Mouse (Mus musculus) adrenal gland, adult 18-20 months (tissue): Measurements from ENCODE around the gene Gm2310. TPM values are rescaled to one million over a fixed set of nuclear protein-coding genes. Genes with fewer than 3 reads are reported as not detected.
"Not testable (repeated sequence)": the region's sequence is repeated elsewhere in the genome, so short reads cannot be mapped to it uniquely, and the experiment has no call there.

ENCODE experiments used
- DNase-seq, 2 experiments: peaks; one replicate each; pipeline ENCODE4 v3.0.0; 2021 to 2022; ENCODE audit warnings: low spot score in 2 of 2
- long read RNA-seq, 2 experiments: library from polyadenylated mRNA; stranded (forward); transcript quantifications; one replicate each; pipeline ENCODE4 v2.0.0; 2021
- total RNA-seq, 2 experiments: library from RNA; stranded (reverse); gene quantifications; 1 replicate in 1 of 2; 2 replicates in 1 of 2; pipeline ENCODE4 v1.2.3; 2021

Gene Gm2310
- not detected for total RNA-seq
- long read RNA-seq, experiment 1 = 0 reads
- long read RNA-seq, experiment 2 = 0 reads

DNA sequence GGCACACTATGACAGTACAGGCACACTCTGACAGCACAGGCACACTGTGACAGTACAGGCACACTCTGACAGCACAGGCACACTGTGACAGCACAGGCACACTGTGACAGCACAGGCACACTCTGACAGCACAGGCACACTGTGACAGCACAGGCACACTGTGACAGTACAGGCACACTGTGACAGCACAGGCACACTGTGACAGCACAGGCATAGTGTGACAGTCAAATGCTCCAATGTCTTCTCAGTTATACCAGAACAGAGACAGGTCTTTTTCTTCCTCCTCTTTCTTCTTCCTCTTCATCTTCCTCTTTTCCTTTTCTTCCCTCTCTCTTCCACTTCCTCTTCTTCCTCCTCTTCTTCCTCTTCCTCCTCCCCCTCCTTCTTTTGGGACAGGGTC is at the start of gene Gm2310:
Gene Gm2310 (minus strand): TSS at position 101 of the 400 bp plus-strand sequence.
- not testable (repeated sequence) for DNase-seq

DNA sequence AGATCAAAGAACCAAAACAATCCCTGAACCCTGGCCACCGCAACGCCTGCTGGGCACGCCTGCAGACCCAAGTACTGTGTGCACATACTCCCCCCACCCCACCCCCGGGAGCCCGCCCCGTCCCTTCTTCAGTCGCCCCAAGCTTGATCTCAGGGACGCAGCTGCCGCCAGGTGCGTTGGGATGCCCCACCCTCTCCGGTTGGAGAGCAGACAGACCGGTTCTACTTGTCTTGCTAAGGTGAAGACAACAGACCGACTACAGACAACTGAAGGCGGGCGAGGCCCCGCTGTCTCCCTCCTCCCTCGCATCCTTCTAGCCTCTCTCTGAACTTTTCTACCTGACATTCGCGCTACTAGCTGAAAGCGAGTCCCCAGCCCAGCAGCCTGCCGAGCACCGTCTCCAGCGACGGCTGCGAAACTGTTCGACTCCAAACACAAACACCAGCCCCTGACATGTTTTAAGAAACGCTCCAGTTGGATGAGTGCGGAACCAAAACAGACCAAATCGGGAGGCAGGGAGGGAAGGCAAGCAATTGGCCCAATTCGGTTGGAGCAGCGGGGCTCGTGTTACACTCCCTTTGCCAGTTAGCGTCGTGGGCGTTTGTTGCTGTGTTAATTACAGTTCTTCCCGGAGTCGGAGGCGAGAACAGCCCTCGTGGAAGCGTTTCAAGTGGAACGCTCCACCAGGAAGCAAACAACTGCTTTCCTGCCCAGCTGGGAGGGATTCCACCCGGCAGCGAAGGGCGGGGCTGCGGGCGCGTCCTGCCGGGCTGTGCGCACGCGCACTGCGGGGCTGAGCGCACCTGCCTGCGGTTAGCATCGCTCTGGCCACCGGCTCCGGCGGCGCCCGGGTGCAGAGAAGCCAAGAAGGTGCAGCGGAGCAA is 49.1 kb upstream of the Gm2310 start:
- DNase-seq = peak; percentile 79 to 81

DNA sequence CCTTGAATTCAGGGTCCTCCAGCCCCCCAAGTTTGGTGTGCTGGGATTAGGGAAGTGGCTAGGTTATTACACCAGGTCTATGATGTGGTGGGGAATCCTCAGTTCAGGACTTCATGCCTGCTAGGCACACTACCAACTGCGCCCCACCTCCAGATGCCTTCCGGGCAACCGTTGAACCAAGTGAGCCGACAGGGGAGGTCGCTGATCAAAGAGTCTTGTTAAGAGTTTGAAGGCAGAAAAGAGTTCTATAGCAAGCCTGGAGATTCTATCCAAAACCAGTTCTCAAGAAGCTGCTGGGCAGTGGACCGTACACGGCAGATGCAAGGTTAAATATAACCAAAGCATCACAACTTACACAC is 48.5 kb upstream of the Gm2310 start:
- no peak for DNase-seq

- no peak for DNase-seq
These were observed 45.7 kb upstream of the Gm2310 start for GRCm38 (mm10) chr15:8565416-8565815.

DNA sequence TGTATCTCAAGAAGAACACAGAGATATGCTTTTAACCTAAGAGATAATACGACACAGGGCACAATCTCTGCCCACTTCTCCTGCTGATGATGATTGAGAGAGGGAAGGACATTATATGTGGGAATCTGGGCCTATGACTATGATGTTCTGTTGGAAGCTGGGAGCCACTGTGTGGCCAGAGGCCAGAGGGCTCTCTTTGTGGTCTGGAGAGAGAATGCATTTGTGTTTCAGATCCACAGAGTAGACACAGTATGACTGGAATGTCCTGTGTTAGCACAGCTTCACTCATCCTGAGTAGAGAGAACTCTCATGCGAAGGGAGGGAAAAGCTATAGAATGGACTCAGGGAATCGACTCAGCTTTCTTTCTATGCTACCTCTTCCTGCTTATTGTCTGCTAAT is 44.6 kb upstream of the Gm2310 start:
- no peak for DNase-seq

GRCm38 (mm10) chr15:8563423-8564194 is 43.9 kb upstream of the Gm2310 start:
- DNase-seq = no peak

GRCm38 (mm10) chr15:8562776-8563175 is 43.0 kb upstream of the Gm2310 start:
- no peak for DNase-seq

- no peak for DNase-seq
These were observed 11.4 kb upstream of the Gm2310 start for GRCm38 (mm10) chr15:8531201-8531600.

DNA sequence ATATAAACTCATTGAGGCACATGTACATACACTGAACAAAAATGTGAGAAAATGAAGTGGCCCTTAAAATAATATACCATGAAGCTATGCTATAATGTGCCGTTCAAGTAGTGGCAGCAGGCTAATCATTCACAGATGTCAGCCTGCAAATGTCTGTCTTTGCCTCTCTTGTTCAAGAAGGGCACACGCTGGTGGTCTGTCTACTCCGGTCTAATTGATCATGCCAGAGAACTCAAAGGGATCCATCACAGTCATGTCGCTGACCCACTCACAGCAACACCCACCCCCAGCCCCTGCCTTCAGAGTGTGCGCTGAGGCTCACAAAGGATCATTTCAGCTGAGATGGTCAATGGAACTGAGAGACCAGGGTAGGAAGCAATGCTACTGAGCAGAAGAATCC is 6.8 kb downstream of the Gm2310 start:
- DNase-seq = no peak

DNA sequence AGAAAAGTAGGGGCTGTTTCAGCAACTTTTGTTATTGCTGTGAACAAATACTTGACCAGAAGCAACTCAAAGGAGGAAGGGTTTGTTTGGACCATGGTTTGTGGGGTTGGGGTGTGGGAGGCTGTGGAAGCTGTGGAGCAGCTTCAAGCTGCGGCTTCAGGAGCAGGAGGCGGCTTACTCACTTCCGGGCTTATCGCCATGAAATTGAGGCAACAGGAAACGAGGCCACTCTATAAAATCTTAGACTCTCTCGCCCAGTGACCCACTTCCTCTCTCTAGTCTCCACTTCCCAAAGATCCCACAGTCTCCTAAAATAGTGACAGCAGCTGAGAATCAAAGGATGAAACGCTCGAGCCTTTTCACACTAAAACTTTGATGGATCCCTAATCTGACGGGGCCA is 7.9 kb downstream of the Gm2310 start:
- DNase-seq = no peak

- no peak for DNase-seq
These were observed 17.3 kb downstream of the Gm2310 start for GRCm38 (mm10) chr15:8502431-8502830.

GRCm38 (mm10) chr15:8485261-8485660 is 34.5 kb downstream of the Gm2310 start:
- DNase-seq = no peak

GRCm38 (mm10) chr15:8469006-8469575 is 50.7 kb downstream of the Gm2310 start:
- DNase-seq = no peak

Other genes starting within 250 kb of the Gm2310 start
- gene Nipbl, start 75.5 kb downstream of the Gm2310 start, total RNA-seq = 10 to 100 TPM; 37.4 to 45.7 TPM
- gene Slc1a3, start 190.8 kb upstream of the Gm2310 start, total RNA-seq = 10 to 100 TPM; 17.7 to 32.8 TPM